Mouse (Mus musculus) small intestine, adult 2 months (tissue): ENCODE results near the gene Artn.

Source experiments
- CTCF ChIP-seq: fragments of 200-500 bp; IDR thresholded peaks from 2 replicates; pipeline ENCODE4 v1.5.1; 2012; ENCODE audit warnings: low read depth, mild to moderate bottlenecking, control low read depth, inconsistent platforms, low read length, moderate library complexity, mixed read lengths; ENCODE audit not compliant: insufficient replicate concordance, insufficient read length; ENCODE audit errors: extremely low read depth
- POLR2A ChIP-seq: fragments of 200-500 bp; IDR thresholded peaks from 2 replicates; pipeline ENCODE4 v1.6.1; 2012; ENCODE audit warnings: low read depth, mild to moderate bottlenecking, control low read depth, inconsistent platforms, low read length, moderate library complexity

- TF ChIP-seq CTCF (no peak), POLR2A (no peak)
Measured at GRCm38 (mm10) chr4:117885994-117886393, 43.6 kb downstream of the Artn start.
